21 mouse cellular contexts compared by ENCODE assay signal in the genomic region with DNA sequence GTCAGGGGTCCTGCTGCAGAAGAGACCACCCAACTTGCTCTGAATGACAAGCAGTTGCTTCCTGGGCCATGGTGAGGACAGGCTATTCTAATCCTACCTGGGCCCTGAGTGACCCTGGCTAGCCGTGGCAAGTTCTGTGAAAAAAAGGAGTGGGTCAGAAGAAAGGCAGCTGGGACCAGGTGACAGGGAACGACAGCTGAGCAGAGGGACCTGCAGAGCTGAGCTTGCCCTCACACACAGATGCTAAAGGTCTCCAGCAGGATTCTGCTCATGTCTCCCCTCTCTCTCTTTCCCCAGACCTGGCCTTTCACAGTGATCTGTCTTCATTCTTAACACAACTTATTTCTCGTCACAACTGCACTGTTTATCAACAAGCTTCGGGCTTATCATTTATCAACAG.
DNase-seq lines count a peak whose midpoint lies in the region; ATAC-seq and TF ChIP-seq lines count a peak whose summit lies in the region.
"Had no signal": no experiment of that assay in that cellular context is flagged by ENCODE, and none has a peak within 500 bp of the region (broad histone marks: within the 10 kb centered on the region; RNA-seq: fewer than 3 reads in every experiment).

No protein-coding gene starts in this region.

- no peak for ATAC-seq in lung, embryonic 16.5 days (ENCODE audit: low read depth)
- ATAC-seq in lung, postnatal 0 days = no peak
- ATAC-seq in kidney, embryonic 16.5 days (ENCODE audit: low FRiP score, low TSS enrichment) = no peak
- ATAC-seq: activated CD4-positive, CD25-positive, alpha-beta regulatory T cell, adult 4 months; CD4-positive, CD25-positive, alpha-beta regulatory T cell, adult 4 months; Patski had no signal

- no peaks in the 10 kb centered on the region for H3K27me3 ChIP-seq in lung, embryonic 16.5 days (ENCODE audit: control insufficient read depth, insufficient read depth, low read depth, low read length)
- no peaks in the 10 kb centered on the region for H3K27me3 ChIP-seq in lung, postnatal 0 days (replicated peaks; ENCODE audit: insufficient read depth, low read length)
- no peaks in the 10 kb centered on the region for H3K27me3 ChIP-seq in limb, embryonic 10.5 days (ENCODE audit: low read depth, poor library complexity, severe bottlenecking)
- no peaks in the 10 kb centered on the region for H3K27me3 ChIP-seq in myocyte (ENCODE audit: control insufficient read depth, insufficient read depth, insufficient read length)
- H3K27me3 ChIP-seq in kidney, embryonic 16.5 days (ENCODE audit: insufficient read depth, low read length) = no peaks in the 10 kb centered on the region
- H3K27me3 ChIP-seq: Patski had no signal

- H3K4me3 ChIP-seq in lung, embryonic 16.5 days (ENCODE audit: low read length) = no peak overlapping the region
- H3K4me3 ChIP-seq in lung, postnatal 0 days (ENCODE audit: low read depth, low read length) = no peak overlapping the region
- no peak overlapping the region for H3K4me3 ChIP-seq in limb, embryonic 10.5 days
- no peak overlapping the region for H3K4me3 ChIP-seq in myocyte
- no peak overlapping the region for H3K4me3 ChIP-seq in kidney, embryonic 16.5 days (ENCODE audit: low read length)

- no peak for TF ChIP-seq CTCF in lung, postnatal 0 days (IDR thresholded peaks at IDR 0.05)

- TF ChIP-seq EP300 in lung, postnatal 0 days (IDR thresholded peaks at IDR 0.05) = no peak

- DNase-seq in lung, adult 18-20 months = no peak
- DNase-seq in lung, postnatal 0 days (ENCODE audit: low spot score) = no peak
- no peak for DNase-seq in lung, postnatal 36 days
- DNase-seq in limb, embryonic 10.5 days (ENCODE audit: low spot score) = no peak
- DNase-seq in ovary, postnatal 14 days (ENCODE audit: low spot score) = no peak
- DNase-seq: adrenal gland, adult 2 months; adrenal gland, adult 8-10 months; adrenal gland, postnatal 10 days; adrenal gland, postnatal 14 days; adrenal gland, postnatal 25 days; adrenal gland, postnatal 36 days; B cell, adult 2 months; cerebellum, adult 11 months; cerebellum, adult 11-12 months had no signal

- H3ac ChIP-seq in myocyte (ENCODE audit: control insufficient read depth, insufficient read length) = no peak overlapping the region

- H3K9ac ChIP-seq in lung, embryonic 16.5 days (ENCODE audit: low read length) = no peak overlapping the region
- H3K9ac ChIP-seq in lung, postnatal 0 days (replicated peaks; ENCODE audit: low read depth) = no peak overlapping the region
- no peak overlapping the region for H3K9ac ChIP-seq in kidney, embryonic 16.5 days (replicated peaks; ENCODE audit: low read length)

- H3K27ac ChIP-seq in lung, embryonic 16.5 days (ENCODE audit: low read length) = peak overlapping the region; percentile 36; the same call in 1 of the 2 replicates
- peak overlapping the region; percentile 55 for H3K27ac ChIP-seq in lung, postnatal 0 days (ENCODE audit: low read length)
- peak overlapping the region; percentile 33; the same call in 1 of the 2 replicates for H3K27ac ChIP-seq in limb, embryonic 10.5 days
- H3K27ac ChIP-seq in kidney, embryonic 16.5 days (ENCODE audit: low read length) = no peak overlapping the region

- H3K4me1 ChIP-seq in lung, embryonic 16.5 days (replicated peaks; ENCODE audit: control insufficient read depth, insufficient read depth, low read length) = no peaks in the 10 kb centered on the region; the same call in none of the 2 replicates
- peaks cover 6% of the 10 kb centered on the region; the same call in 1 of the 2 replicates for H3K4me1 ChIP-seq in lung, postnatal 0 days (ENCODE audit: insufficient read depth, low read depth, low read length)
- peaks cover 24% of the 10 kb centered on the region for H3K4me1 ChIP-seq in limb, embryonic 10.5 days
- no peaks in the 10 kb centered on the region for H3K4me1 ChIP-seq in kidney, embryonic 16.5 days (ENCODE audit: insufficient read depth, low read length)

- H3K79me2 ChIP-seq in myocyte (ENCODE audit: control insufficient read depth, insufficient read depth) = no peaks in the 10 kb centered on the region

- no peaks in the 10 kb centered on the region for H3K36me3 ChIP-seq in lung, embryonic 16.5 days (ENCODE audit: control insufficient read depth, insufficient read depth, low read length)
- no peaks in the 10 kb centered on the region for H3K36me3 ChIP-seq in lung, postnatal 0 days (ENCODE audit: insufficient read depth, low read length)
- no peaks in the 10 kb centered on the region for H3K36me3 ChIP-seq in limb, embryonic 10.5 days
- H3K36me3 ChIP-seq in myocyte (ENCODE audit: control insufficient read depth, insufficient read depth) = no peaks in the 10 kb centered on the region
- no peaks in the 10 kb centered on the region for H3K36me3 ChIP-seq in kidney, embryonic 16.5 days (ENCODE audit: insufficient read depth, low read length)
- H3K36me3 ChIP-seq: G1E had no signal

- no peaks in the 10 kb centered on the region for H3K9me3 ChIP-seq in lung, embryonic 16.5 days (ENCODE audit: control insufficient read depth, low read length)
- no peaks in the 10 kb centered on the region for H3K9me3 ChIP-seq in lung, postnatal 0 days (ENCODE audit: low read length)
- H3K9me3 ChIP-seq in limb, embryonic 10.5 days (replicated peaks) = no peaks in the 10 kb centered on the region
- no peaks in the 10 kb centered on the region for H3K9me3 ChIP-seq in kidney, embryonic 16.5 days (ENCODE audit: low read length)

- TF ChIP-seq POLR2A in myocyte (IDR thresholded peaks at IDR 0.05; ENCODE audit: insufficient read length, low read depth) = no peak

- no peak overlapping the region for H3K4me2 ChIP-seq in lung, embryonic 16.5 days (ENCODE audit: low read depth, low read length)
- H3K4me2 ChIP-seq in lung, postnatal 0 days (replicated peaks; ENCODE audit: low read depth, low read length) = no peak overlapping the region
- H3K4me2 ChIP-seq in myocyte (ENCODE audit: low read depth) = no peak overlapping the region
- no peak overlapping the region for H3K4me2 ChIP-seq in kidney, embryonic 16.5 days (replicated peaks; ENCODE audit: low read depth, low read length)

- 39% methylated on average over 4 of the region's 4 CpGs for WGBS in lung, embryonic 16.5 days
- WGBS in lung, postnatal 0 days = 39% methylated on average over 4 of the region's 4 CpGs
- WGBS in limb, embryonic 10.5 days = 59% methylated on average over 4 of the region's 4 CpGs
- WGBS in kidney, embryonic 16.5 days = 60% methylated on average over 4 of the region's 4 CpGs

TF ChIP-seq in myocyte, 11 proteins besides CTCF, POLR2A, EP300 and RAD21:
- peak in 2 of 3 experiments; percentile 44 to 71 for TF ChIP-seq MYOD1 (IDR thresholded peaks at IDR 0.05; ENCODE audit: control insufficient read depth in 1 of 3, insufficient read length in 2 of 3, low read depth in 2 of 3)
- peak in 1 of 3 experiments; percentile 58 for TF ChIP-seq MYOG (IDR thresholded peaks at IDR 0.05; ENCODE audit: control insufficient read depth in 1 of 3, insufficient read depth in 1 of 3, insufficient read length in 2 of 3, low read depth in 2 of 3)
- no peak for TF ChIP-seq POLR2AphosphoS2 (IDR thresholded peaks at IDR 0.05; ENCODE audit: insufficient read length, low read depth)
- no peak for TF ChIP-seq TCF12 (IDR thresholded peaks at IDR 0.05; ENCODE audit: insufficient read depth, poor library complexity, severe bottlenecking)
